Mouse (Mus musculus): ENCODE measurements at regions not wholly inside any gene's neighbourhood (a gene's known extent, or its start where the extent isn't known, plus 50 kb on each side); places are given as distances from the start of the nearest gene placed in this dataset.

DNA sequence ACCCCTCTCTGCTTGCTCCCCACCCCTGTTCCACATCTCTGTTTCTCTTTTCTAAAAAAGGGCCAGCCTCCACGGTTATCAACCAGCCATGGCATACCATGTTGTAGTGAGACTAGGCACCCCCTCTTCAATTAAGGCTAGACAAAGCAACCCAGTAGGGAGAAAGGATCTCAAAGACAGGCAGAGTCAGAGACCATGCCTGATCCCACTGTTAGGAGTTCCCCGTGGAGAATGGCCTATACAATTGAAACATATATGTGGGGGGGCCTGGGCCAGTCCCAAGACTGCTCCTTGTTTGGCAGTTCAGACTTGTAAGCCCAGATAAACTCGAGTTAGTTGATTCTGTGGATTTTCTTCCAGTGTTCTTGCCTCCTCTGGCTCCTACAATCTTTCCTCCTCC is 591.4 kb downstream of the Cdk5rap2 start:
- Histone ChIP-seq H3K9me3 (replicated peaks; ENCODE audit: control insufficient read depth, low read length) (no peaks in the 10 kb centered on the region), H3K27ac (ENCODE audit: low read depth) (no peak overlapping the region), H3K4me2 (ENCODE audit: low read depth, low read length) (no peak overlapping the region), H3K36me3 (replicated peaks; ENCODE audit: control insufficient read depth, insufficient read depth, low read length) (no peaks in the 10 kb centered on the region), H3K27me3 (ENCODE audit: control insufficient read depth, insufficient read depth, low read length) (no peaks in the 10 kb centered on the region), H3K4me1 (ENCODE audit: control insufficient read depth, insufficient read depth) (0 out of 2 replicates have a peak, but pooled peaks cover 3% of the 10 kb centered on the region), H3K9ac (replicated peaks; ENCODE audit: low read depth, low read length) (no peak overlapping the region), H3K4me3 (ENCODE audit: low read depth, low read length) (no peak overlapping the region)
- no peak for TF ChIP-seq EP300 (IDR thresholded peaks at IDR 0.05; ENCODE audit: low read depth)
- no peak for TF ChIP-seq CTCF (IDR thresholded peaks at IDR 0.05; ENCODE audit: low read depth)
- 45% methylated on average over 3 of the region's 3 CpGs for WGBS
- ATAC-seq (ENCODE audit: insufficient read depth, low read depth) (no peak), DNase-seq (ENCODE audit: low spot score) (no peak)

DNA sequence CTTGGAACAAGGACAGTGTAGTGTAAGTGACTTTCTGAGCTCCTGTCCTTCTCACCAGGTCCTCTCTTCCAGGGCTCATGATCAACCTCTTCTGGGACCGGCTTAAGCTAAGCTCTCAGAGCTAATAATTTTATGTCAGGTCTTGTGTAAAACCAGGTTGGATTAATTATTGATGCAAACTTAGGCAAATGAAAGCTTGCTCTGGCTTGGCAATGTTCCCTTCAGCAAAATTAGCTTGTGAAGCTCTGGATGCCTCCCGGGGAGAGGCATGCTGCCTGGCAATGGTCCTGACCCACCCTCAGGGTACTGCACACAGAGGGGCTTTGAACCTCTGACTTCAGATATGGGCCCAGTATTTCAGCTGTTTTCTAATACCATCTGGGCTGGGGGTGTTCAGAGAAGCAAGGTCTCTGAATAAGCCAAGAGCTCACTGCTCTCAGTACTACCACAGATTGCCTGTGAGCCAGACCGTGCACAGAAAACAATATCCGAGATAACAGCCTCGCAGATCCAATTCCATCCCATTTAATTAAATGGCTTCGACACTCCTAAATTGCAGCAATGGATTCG is 624.7 kb downstream of the Cdk5rap2 start:
- Histone ChIP-seq H3K9me3 (replicated peaks; ENCODE audit: control insufficient read depth, low read length) (no peaks in the 10 kb centered on the region), H3K4me1 (ENCODE audit: control insufficient read depth, insufficient read depth) (no peaks in the 10 kb centered on the region), H3K9ac (replicated peaks; ENCODE audit: low read depth, low read length) (no peak overlapping the region), H3K27me3 (ENCODE audit: control insufficient read depth, insufficient read depth, low read length) (no peaks in the 10 kb centered on the region), H3K36me3 (replicated peaks; ENCODE audit: control insufficient read depth, insufficient read depth, low read length) (no peaks in the 10 kb centered on the region), H3K4me2 (ENCODE audit: low read depth, low read length) (no peak overlapping the region), H3K4me3 (ENCODE audit: low read depth, low read length) (no peak overlapping the region), H3K27ac (ENCODE audit: low read depth) (no peak overlapping the region)
- ATAC-seq (ENCODE audit: insufficient read depth, low read depth) (no peak), DNase-seq (ENCODE audit: low spot score) (no peak)
- WGBS = 69% methylated on average over 7 of the region's 7 CpGs
- no peak for TF ChIP-seq EP300 (IDR thresholded peaks at IDR 0.05; ENCODE audit: low read depth)
- no peak for TF ChIP-seq CTCF (IDR thresholded peaks at IDR 0.05; ENCODE audit: low read depth)

DNA sequence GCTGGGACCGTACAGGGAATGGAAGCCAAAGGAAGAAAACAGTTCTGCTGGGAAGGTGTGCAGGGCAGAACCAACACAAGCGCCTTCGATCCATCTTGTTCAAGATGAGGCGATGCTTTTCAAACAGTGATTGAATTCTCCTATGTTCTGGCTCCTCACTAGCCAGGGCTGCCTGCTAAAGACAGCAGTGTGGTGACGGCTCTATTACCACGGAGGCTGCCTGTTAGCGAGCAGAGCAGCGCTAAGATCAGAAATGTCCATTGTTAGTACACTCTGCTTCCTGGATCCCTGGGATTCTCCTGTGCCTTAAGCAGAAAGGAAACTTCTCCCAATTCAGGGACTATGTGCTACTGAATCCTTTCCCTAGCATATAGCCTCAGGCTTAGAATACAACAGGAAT is 629.0 kb downstream of the Cdk5rap2 start:
- Histone ChIP-seq H3K27me3 (ENCODE audit: control insufficient read depth, insufficient read depth, low read length) (no peaks in the 10 kb centered on the region), H3K4me3 (ENCODE audit: low read depth, low read length) (no peak overlapping the region), H3K36me3 (replicated peaks; ENCODE audit: control insufficient read depth, insufficient read depth, low read length) (no peaks in the 10 kb centered on the region), H3K9me3 (replicated peaks; ENCODE audit: control insufficient read depth, low read length) (no peaks in the 10 kb centered on the region), H3K4me2 (ENCODE audit: low read depth, low read length) (no peak overlapping the region), H3K4me1 (ENCODE audit: control insufficient read depth, insufficient read depth) (no peaks in the 10 kb centered on the region), H3K9ac (replicated peaks; ENCODE audit: low read depth, low read length) (no peak overlapping the region), H3K27ac (ENCODE audit: low read depth) (no peak overlapping the region)
- ATAC-seq (ENCODE audit: insufficient read depth, low read depth) = no peak
- WGBS = 82% methylated on average over 8 of the region's 8 CpGs
- no peak for TF ChIP-seq EP300 (IDR thresholded peaks at IDR 0.05; ENCODE audit: low read depth)
- no peak for DNase-seq (ENCODE audit: low spot score)

DNA sequence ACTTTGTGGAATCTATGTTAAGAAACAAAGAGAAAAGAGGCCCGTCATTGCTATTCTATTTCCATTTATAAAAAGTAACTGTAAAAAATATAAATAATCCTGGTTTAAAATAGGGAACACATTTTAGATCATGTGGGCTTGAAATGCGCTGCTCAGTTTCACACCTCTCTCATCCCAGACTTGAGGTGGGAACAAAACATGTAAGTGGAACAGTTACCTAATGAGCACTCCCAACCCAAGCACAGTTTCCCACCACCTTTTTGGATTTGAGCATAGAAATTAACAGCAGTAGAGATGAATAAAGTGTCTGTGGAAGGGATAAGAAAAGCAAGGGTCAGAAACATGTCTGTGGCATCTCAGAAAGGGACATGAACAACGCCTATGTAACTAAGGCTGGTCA is 648.4 kb downstream of the Cdk5rap2 start:
- no peaks in the 10 kb centered on the region for H3K36me3 ChIP-seq (replicated peaks; ENCODE audit: control insufficient read depth, insufficient read depth, low read length)
- no peak overlapping the region for H3K4me2 ChIP-seq (ENCODE audit: low read depth, low read length)
- no peaks in the 10 kb centered on the region for H3K4me1 ChIP-seq (ENCODE audit: control insufficient read depth, insufficient read depth)
- H3K9ac ChIP-seq (replicated peaks; ENCODE audit: low read depth, low read length) = no peak overlapping the region
- WGBS = 70% methylated on average over 3 of the region's 3 CpGs
- DNase-seq (ENCODE audit: low spot score) (no peak), ATAC-seq (ENCODE audit: insufficient read depth, low read depth) (no peak)
- H3K27me3 ChIP-seq (ENCODE audit: control insufficient read depth, insufficient read depth, low read length) = no peaks in the 10 kb centered on the region
- H3K27ac ChIP-seq (ENCODE audit: low read depth) = no peak overlapping the region
- no peak overlapping the region for H3K4me3 ChIP-seq (ENCODE audit: low read depth, low read length)
- no peaks in the 10 kb centered on the region for H3K9me3 ChIP-seq (replicated peaks; ENCODE audit: control insufficient read depth, low read length)
- no peak for TF ChIP-seq CTCF (IDR thresholded peaks at IDR 0.05; ENCODE audit: low read depth)
- no peak for TF ChIP-seq EP300 (IDR thresholded peaks at IDR 0.05; ENCODE audit: low read depth)

GRCm38 (mm10) chr4:69759596-69759995 is 650.6 kb downstream of the Cdk5rap2 start:
- Histone ChIP-seq H3K9me3 (replicated peaks; ENCODE audit: control insufficient read depth, low read length) (no peaks in the 10 kb centered on the region), H3K9ac (replicated peaks; ENCODE audit: low read depth, low read length) (no peak overlapping the region), H3K4me1 (ENCODE audit: control insufficient read depth, insufficient read depth) (no peaks in the 10 kb centered on the region), H3K4me3 (ENCODE audit: low read depth, low read length) (no peak overlapping the region), H3K4me2 (ENCODE audit: low read depth, low read length) (no peak overlapping the region), H3K36me3 (replicated peaks; ENCODE audit: control insufficient read depth, insufficient read depth, low read length) (no peaks in the 10 kb centered on the region), H3K27ac (ENCODE audit: low read depth) (no peak overlapping the region), H3K27me3 (ENCODE audit: control insufficient read depth, insufficient read depth, low read length) (no peaks in the 10 kb centered on the region)
- ATAC-seq (ENCODE audit: insufficient read depth, low read depth) = no peak
- WGBS = 71% methylated on average over 2 of the region's 2 CpGs
- TF ChIP-seq CTCF (IDR thresholded peaks at IDR 0.05; ENCODE audit: low read depth) (no peak), EP300 (IDR thresholded peaks at IDR 0.05; ENCODE audit: low read depth) (no peak)
- DNase-seq (ENCODE audit: low spot score) = no peak

GRCm38 (mm10) chr4:69754567-69754966 is 655.7 kb downstream of the Cdk5rap2 start:
- no peaks in the 10 kb centered on the region for H3K36me3 ChIP-seq (replicated peaks; ENCODE audit: control insufficient read depth, insufficient read depth, low read length)
- H3K9me3 ChIP-seq (replicated peaks; ENCODE audit: control insufficient read depth, low read length) = no peaks in the 10 kb centered on the region
- H3K27ac ChIP-seq (ENCODE audit: low read depth) = no peak overlapping the region
- H3K27me3 ChIP-seq (ENCODE audit: control insufficient read depth, insufficient read depth, low read length) = no peaks in the 10 kb centered on the region
- H3K4me3 ChIP-seq (ENCODE audit: low read depth, low read length) = no peak overlapping the region
- no peaks in the 10 kb centered on the region for H3K4me1 ChIP-seq (ENCODE audit: control insufficient read depth, insufficient read depth)
- peak; percentile 47 for TF ChIP-seq CTCF (IDR thresholded peaks at IDR 0.05; ENCODE audit: low read depth)
- no peak for TF ChIP-seq EP300 (IDR thresholded peaks at IDR 0.05; ENCODE audit: low read depth)
- no peak for DNase-seq (ENCODE audit: low spot score)
- no peak for ATAC-seq (ENCODE audit: insufficient read depth, low read depth)
- WGBS = 49% methylated on average over 2 of the region's 2 CpGs
- no peak overlapping the region for H3K4me2 ChIP-seq (ENCODE audit: low read depth, low read length)
- H3K9ac ChIP-seq (replicated peaks; ENCODE audit: low read depth, low read length) = no peak overlapping the region
